Comparison of ENCODE assay signal across 1 mouse cellular context in the genomic region with DNA sequence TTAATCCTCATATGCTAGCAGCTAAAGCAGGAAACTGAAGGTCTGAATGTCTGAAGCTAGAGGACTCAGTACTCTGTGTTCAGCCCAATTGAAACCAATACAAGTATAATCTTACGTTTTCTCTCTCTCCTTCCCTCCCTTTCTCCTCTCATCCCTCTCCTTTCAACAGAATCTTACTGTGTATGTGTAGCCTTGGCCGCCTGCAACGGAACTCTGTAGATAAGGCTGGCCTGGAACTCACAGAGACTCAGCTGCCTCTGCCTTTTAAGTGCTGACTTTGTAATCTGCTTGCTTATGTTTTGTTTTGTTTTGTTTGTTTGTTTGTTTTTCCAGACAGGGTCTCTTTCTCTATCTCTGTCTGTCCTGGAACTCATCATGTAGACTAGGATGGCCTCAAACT.
TF ChIP-seq lines count a peak whose summit lies in the region.

No protein-coding gene starts in this region.

TF ChIP-seq in MEL, 35 proteins besides CTCF, POLR2A, EP300 and RAD21 (continued from another document):
- no peak for TF ChIP-seq MXI1 (IDR thresholded peaks at IDR 0.05; ENCODE audit: low read depth, low read length)
- peak; percentile 20; the same call in 1 of the 2 replicates for TF ChIP-seq TAL1 (IDR thresholded peaks at IDR 0.05; ENCODE audit: low read length)
- peak; percentile 53; the same call in 1 of the 2 replicates for TF ChIP-seq SIN3A (IDR thresholded peaks at IDR 0.05; ENCODE audit: low read length)
- no peak for TF ChIP-seq E2F4 (IDR thresholded peaks at IDR 0.05; ENCODE audit: borderline replicate concordance, low read depth, low read length)
- TF ChIP-seq MYC (IDR thresholded peaks at IDR 0.05; ENCODE audit: low read depth, low read length): no peak
- TF ChIP-seq CHD1 (IDR thresholded peaks at IDR 0.05; ENCODE audit: low read depth, low read length): no peak
- peak; percentile 37; the same call in 1 of the 2 replicates for TF ChIP-seq ETS1 (IDR thresholded peaks at IDR 0.05; ENCODE audit: low read depth, low read length)
- TF ChIP-seq ELF1 (IDR thresholded peaks at IDR 0.05; ENCODE audit: low read depth, low read length): 0 out of 2 replicates have a peak, but pooled peaks have one; percentile 0
- TF ChIP-seq USF1 (IDR thresholded peaks at IDR 0.05; ENCODE audit: low read depth, low read length): no peak
- TF ChIP-seq CHD2 (IDR thresholded peaks at IDR 0.05; ENCODE audit: low read length): no peak
- TF ChIP-seq ZC3H11A (IDR thresholded peaks at IDR 0.05; ENCODE audit: low read depth, low read length): no peak
- no peak for TF ChIP-seq ZKSCAN1 (IDR thresholded peaks at IDR 0.05; ENCODE audit: low read depth, low read length)
TF ChIP-seq in MEL: peak in this region for 8.
